Mouse (Mus musculus): Measurements from ENCODE around the gene Obscn.

The Obscn gene

GRCm38 (mm10) chr11:59141772-59142370 lies 5.7 kb upstream of the Obscn start:
- DNase-seq (ENCODE audit: low spot score), result no peak

- no peak for DNase-seq (ENCODE audit: low spot score)
These were observed 2.6 kb upstream of the Obscn start for GRCm38 (mm10) chr11:59138537-59139486.

GRCm38 (mm10) chr11:59136994-59137706 lies 948 bp upstream of the Obscn start:
- no peak for DNase-seq (ENCODE audit: low spot score)

- DNase-seq (ENCODE audit: low spot score), result no peak
These were observed 966 bp downstream of the Obscn start for GRCm38 (mm10) chr11:59135051-59135820.

GRCm38 (mm10) chr11:59134373-59134997 lies 1.7 kb downstream of the Obscn start:
- DNase-seq (ENCODE audit: low spot score), result no peak

- no peak for DNase-seq (ENCODE audit: low spot score)
These were observed 4.1 kb downstream of the Obscn start for GRCm38 (mm10) chr11:59132065-59132464.

GRCm38 (mm10) chr11:59131348-59131919 lies 4.8 kb downstream of the Obscn start:
- no peak for DNase-seq (ENCODE audit: low spot score)

- no peak for DNase-seq (ENCODE audit: low spot score)
These were observed 5.4 kb downstream of the Obscn start for GRCm38 (mm10) chr11:59130782-59131181.

GRCm38 (mm10) chr11:59105945-59106344 lies 30.3 kb downstream of the Obscn start:
- DNase-seq (ENCODE audit: low spot score), result no peak

- no peak for DNase-seq (ENCODE audit: low spot score)
These were observed 33.9 kb downstream of the Obscn start for GRCm38 (mm10) chr11:59102324-59102723.

GRCm38 (mm10) chr11:59098339-59098738 lies 37.9 kb downstream of the Obscn start:
- DNase-seq (ENCODE audit: low spot score), result peak; percentile 25

- DNase-seq (ENCODE audit: low spot score), result no peak
These were observed 38.4 kb downstream of the Obscn start for GRCm38 (mm10) chr11:59097770-59098169.

GRCm38 (mm10) chr11:59094213-59094612 lies 42.0 kb downstream of the Obscn start:
- no peak for DNase-seq (ENCODE audit: low spot score)

GRCm38 (mm10) chr11:59087581-59087980 lies 48.6 kb downstream of the Obscn start:
- no peak for DNase-seq (ENCODE audit: low spot score)

GRCm38 (mm10) chr11:59085200-59085599 lies 51.0 kb downstream of the Obscn start:
- DNase-seq (ENCODE audit: low spot score), result no peak

GRCm38 (mm10) chr11:59083125-59083524 lies 53.1 kb downstream of the Obscn start:
- DNase-seq (ENCODE audit: low spot score), result no peak

- DNase-seq (ENCODE audit: low spot score), result no peak
These were observed 57.9 kb downstream of the Obscn start for GRCm38 (mm10) chr11:59078311-59078710.

- DNase-seq (ENCODE audit: low spot score), result peak; percentile 33
These were observed 65.9 kb downstream of the Obscn start for GRCm38 (mm10) chr11:59070321-59070720.

- no peak for DNase-seq (ENCODE audit: low spot score)
These were observed 67.3 kb downstream of the Obscn start for GRCm38 (mm10) chr11:59068922-59069321.

- peak; percentile 27 for DNase-seq (ENCODE audit: low spot score)
These were observed 67.8 kb downstream of the Obscn start for GRCm38 (mm10) chr11:59068433-59068832.

GRCm38 (mm10) chr11:59067921-59068320 lies 68.3 kb downstream of the Obscn start:
- DNase-seq (ENCODE audit: low spot score), result no peak
